Mouse (Mus musculus) forebrain, embryonic 13.5 days (tissue): ENCODE measurements at regions not wholly inside any gene's neighbourhood (a gene's known extent, or its start where the extent isn't known, plus 50 kb on each side); places are given as distances from the start of the nearest gene placed in this dataset.

ENCODE experiments used
- ATAC-seq: fragments of 200-750 bp; cut with Nextera tagmentation; 2 replicates; pipeline ENCODE4 v1.8.0; 2017
- H3K27ac ChIP-seq: fragments of 300-500 bp; sonication (generic); 2 replicates; pipeline ENCODE4 v1.5.1; 2015; ENCODE audit warnings: inconsistent platforms, mild to moderate bottlenecking, moderate library complexity
- H3K27me3 ChIP-seq: fragments of 300-500 bp; sonication (generic); 2 replicates; pipeline ENCODE4 v1.6.1; 2015; ENCODE audit warnings: mild to moderate bottlenecking, inconsistent platforms
- H3K36me3 ChIP-seq: fragments of 300-500 bp; sonication (generic); 2 replicates; pipeline ENCODE4 v1.6.1; 2015; ENCODE audit warnings: mild to moderate bottlenecking, inconsistent platforms; ENCODE audit not compliant: poor library complexity, severe bottlenecking
- H3K4me1 ChIP-seq: fragments of 300-500 bp; sonication (generic); 2 replicates; pipeline ENCODE4 v1.6.1; 2015; ENCODE audit warnings: inconsistent platforms
- H3K4me2 ChIP-seq: fragments of 300-500 bp; sonication (generic); 2 replicates; pipeline ENCODE4 v1.6.1; 2015; ENCODE audit warnings: inconsistent platforms, mild to moderate bottlenecking, moderate library complexity
- H3K4me3 ChIP-seq: fragments of 300-500 bp; sonication (generic); 2 replicates; pipeline ENCODE4 v1.5.1; 2015; ENCODE audit warnings: mild to moderate bottlenecking, inconsistent platforms
- H3K9ac ChIP-seq: fragments of 300-500 bp; sonication (generic); 2 replicates; pipeline ENCODE4 v1.6.1; 2015; ENCODE audit warnings: mild to moderate bottlenecking, inconsistent platforms
- H3K9me3 ChIP-seq: fragments of 300-500 bp; sonication (generic); replicated peaks from 2 replicates; pipeline ENCODE4 v1.6.1; 2016; ENCODE audit warnings: inconsistent platforms
- WGBS: fragments of 180-500 bp; shearing (Covaris S2); methylation state at CpG from one replicate; pipeline ENCODE4 v1.1.7; 2015; 5-methylcytosine and 5-hydroxymethylcytosine counted together

- Histone ChIP-seq H3K36me3 (no peaks in the 10 kb centered on the region), H3K9ac (no peak overlapping the region), H3K9me3 (peaks cover 7% of the 10 kb centered on the region; the same call in 1 of the 2 replicates), H3K4me1 (no peaks in the 10 kb centered on the region), H3K27me3 (no peaks in the 10 kb centered on the region), H3K4me2 (no peak overlapping the region), H3K4me3 (no peak overlapping the region), H3K27ac (no peak overlapping the region)
- WGBS: 75% methylated on average over 2 of the region's 2 CpGs
- ATAC-seq: no peak
Measured at GRCm38 (mm10) chr9:86240287-86240686, 224.5 kb downstream of the Ube2cbp start.

DNA sequence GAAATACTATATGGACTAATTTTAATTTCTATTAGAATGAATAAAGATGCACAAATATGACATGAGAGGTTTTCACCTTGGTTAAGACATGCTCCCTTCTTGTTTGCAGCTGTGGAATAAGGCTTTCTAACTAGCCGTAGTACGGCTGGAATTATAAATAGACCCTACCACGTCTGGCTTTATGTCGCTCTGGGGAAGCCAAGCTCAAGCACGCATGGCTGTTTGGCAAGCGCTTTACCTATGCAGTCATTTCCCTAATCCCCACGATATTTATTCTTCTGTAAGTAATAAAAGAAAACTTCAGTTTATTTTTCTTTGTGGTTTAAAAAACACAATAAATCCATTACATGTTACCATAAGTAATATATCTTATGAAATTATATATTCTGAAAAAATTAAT lies 223.9 kb downstream of the Ube2cbp start:
- 80% methylated on average over 7 of the region's 7 CpGs for WGBS
- Histone ChIP-seq H3K4me2 (no peak overlapping the region), H3K27ac (no peak overlapping the region), H3K9ac (no peak overlapping the region), H3K36me3 (no peaks in the 10 kb centered on the region), H3K4me3 (no peak overlapping the region), H3K4me1 (no peaks in the 10 kb centered on the region), H3K9me3 (peaks cover 4% of the 10 kb centered on the region; the same call in 1 of the 2 replicates), H3K27me3 (no peaks in the 10 kb centered on the region)
- no peak for ATAC-seq

DNA sequence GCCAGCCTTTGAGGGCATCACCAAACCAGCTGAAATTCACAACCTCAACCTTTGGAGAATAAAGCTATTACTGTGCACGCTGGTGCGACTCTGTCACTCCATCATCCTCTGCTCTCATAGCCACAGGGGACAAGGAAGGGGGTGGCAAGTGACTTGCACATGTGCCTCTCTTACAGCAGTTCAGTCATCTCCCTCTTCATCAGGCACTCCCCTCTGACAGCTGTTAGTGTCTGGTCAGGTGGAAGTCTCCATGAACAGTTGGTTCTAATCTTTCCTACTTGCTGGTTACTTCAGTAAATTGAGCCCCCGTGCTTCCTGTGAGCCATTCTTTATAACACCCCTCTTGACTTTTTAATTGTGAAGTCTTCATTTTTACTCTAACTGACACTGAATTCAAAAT lies 214.6 kb downstream of the Ube2cbp start:
- WGBS: 93% methylated on average over 3 of the region's 3 CpGs
- no peak overlapping the region for H3K4me3 ChIP-seq
- no peak for ATAC-seq

GRCm38 (mm10) chr9:86251331-86251730 lies 213.4 kb downstream of the Ube2cbp start:
- H3K4me2 ChIP-seq: no peak overlapping the region
- no peak overlapping the region for H3K4me3 ChIP-seq
- H3K4me1 ChIP-seq: no peaks in the 10 kb centered on the region
- WGBS: 93% methylated on average over 1 of the region's 1 CpGs
- H3K27ac ChIP-seq: no peak overlapping the region
- H3K27me3 ChIP-seq: no peaks in the 10 kb centered on the region
- H3K9ac ChIP-seq: no peak overlapping the region
- H3K9me3 ChIP-seq: no peaks in the 10 kb centered on the region
- no peak for ATAC-seq
- no peaks in the 10 kb centered on the region for H3K36me3 ChIP-seq

More for the DNA sequence above, 214.6 kb downstream of the Ube2cbp start:
- no peaks in the 10 kb centered on the region for H3K4me1 ChIP-seq
- H3K9ac ChIP-seq: no peak overlapping the region
- H3K4me2 ChIP-seq: no peak overlapping the region
- H3K27me3 ChIP-seq: no peaks in the 10 kb centered on the region
- no peaks in the 10 kb centered on the region for H3K9me3 ChIP-seq
- no peak overlapping the region for H3K27ac ChIP-seq
- no peaks in the 10 kb centered on the region for H3K36me3 ChIP-seq
